Mouse (Mus musculus) ES-E14 (cell line): Measurements from ENCODE around the gene Cers5.

ENCODE experiments used
- CHD2 ChIP-seq: IDR thresholded peaks from 2 replicates; pipeline ENCODE4 v1.6.1; 2014; ENCODE audit warnings: mild to moderate bottlenecking, low read depth, low read length, inconsistent platforms
- HCFC1 ChIP-seq: IDR thresholded peaks from 2 replicates; pipeline ENCODE4 v1.6.1; 2012; ENCODE audit warnings: low read length, inconsistent platforms, borderline replicate concordance; ENCODE audit not compliant: insufficient read depth
- MAFK ChIP-seq: IDR thresholded peaks from 2 replicates; pipeline ENCODE4 v1.6.1; 2014; ENCODE audit warnings: mild to moderate bottlenecking, low read depth, low read length, inconsistent platforms; ENCODE audit not compliant: insufficient read depth
- ZC3H11A ChIP-seq: IDR thresholded peaks from 2 replicates; pipeline ENCODE4 v1.6.1; 2012; ENCODE audit warnings: low read depth, mild to moderate bottlenecking, inconsistent platforms, low read length, borderline replicate concordance
- ZNF384 ChIP-seq: IDR thresholded peaks from 2 replicates; pipeline ENCODE4 v1.6.1; 2012; ENCODE audit warnings: low read depth, low read length, inconsistent platforms

GRCm38 (mm10) chr15:99704881-99705280 is 67.8 kb downstream of the Cers5 start:
- TF ChIP-seq ZNF384 (no peak), MAFK (no peak), HCFC1 (no peak), ZC3H11A (no peak), CHD2 (no peak)
